8 mouse cellular contexts compared by ENCODE assay signal in genomic region chr16:45409064-45409446, GRCm38 (mm10). TPM values are rescaled to one million over a fixed set of nuclear protein-coding genes. Genes with fewer than 3 reads are reported as not detected.
DNase-seq lines count a peak whose midpoint lies in the region; ATAC-seq and TF ChIP-seq lines count a peak whose summit lies in the region.
"Not testable (repeated sequence)": the region's sequence is repeated elsewhere in the genome, so short reads cannot be mapped to it uniquely, and the experiment has no call there.

No protein-coding gene starts in this region.

- H3K4me3 ChIP-seq in brown adipose tissue, adult 24 weeks (ENCODE audit: insufficient read depth, low read depth, low read length), result peak overlapping the region; percentile 87
- peak overlapping the region; percentile 58 for H3K4me3 ChIP-seq in forebrain, embryonic 12.5 days (replicated peaks)
- H3K4me3 ChIP-seq in heart, embryonic 14.5 days (ENCODE audit: control insufficient read depth in 1 of 2, insufficient read depth in 1 of 2, low read depth in 1 of 2, low read length in 2 of 2), result peak overlapping the region; percentile 46 to 93
- H3K4me3 ChIP-seq in limb, embryonic 10.5 days, result peak overlapping the region; percentile 60
- peak overlapping the region; percentile 31; the same call in 1 of the 2 replicates for H3K4me3 ChIP-seq in liver, embryonic 16.5 days (ENCODE audit: low read depth, low read length)
- peak overlapping the region; percentile 79 for H3K4me3 ChIP-seq in midbrain, embryonic 13.5 days (replicated peaks)
- peak overlapping the region; percentile 76 for H3K4me3 ChIP-seq in small intestine, adult 2 months (ENCODE audit: low read depth, low read length)

- not testable (repeated sequence) for H3K4me1 ChIP-seq in brown adipose tissue, adult 24 weeks (ENCODE audit: control insufficient read depth, insufficient read depth, insufficient read length, low read length); forebrain, embryonic 12.5 days; heart, embryonic 14.5 days (ENCODE audit: control insufficient read depth in 2 of 2, insufficient read depth in 2 of 2, low read length in 2 of 2); limb, embryonic 10.5 days; liver, embryonic 16.5 days (ENCODE audit: control insufficient read depth, low read depth, low read length); small intestine, adult 2 months (ENCODE audit: control insufficient read depth, insufficient read depth, insufficient read length, low read length)
- peaks cover 13% of the 10 kb centered on the region for H3K4me1 ChIP-seq in midbrain, embryonic 13.5 days (replicated peaks)

- 39% methylated on average over 7 of the region's 7 CpGs for WGBS in forebrain, embryonic 12.5 days
- WGBS in heart, embryonic 14.5 days, result 31% methylated on average over 7 of the region's 7 CpGs
- 39% methylated on average over 7 of the region's 7 CpGs for WGBS in limb, embryonic 10.5 days
- 25% methylated on average over 7 of the region's 7 CpGs for WGBS in liver, embryonic 16.5 days (ENCODE audit: insufficient replicate concordance)
- WGBS in midbrain, embryonic 13.5 days, result 30% methylated on average over 7 of the region's 7 CpGs
- 67% methylated on average over 7 of the region's 7 CpGs for WGBS in small intestine, adult 2 months

- H3K4me2 ChIP-seq in forebrain, embryonic 12.5 days, result peak overlapping the region; percentile 62
- H3K4me2 ChIP-seq in heart, embryonic 14.5 days (ENCODE audit: low read length), result peak overlapping the region; percentile 76
- peak overlapping the region; percentile 47; the same call in 1 of the 2 replicates for H3K4me2 ChIP-seq in liver, embryonic 16.5 days (ENCODE audit: low read depth, low read length)
- peak overlapping the region; percentile 56 for H3K4me2 ChIP-seq in midbrain, embryonic 13.5 days (replicated peaks)

- not testable (repeated sequence) for TF ChIP-seq CTCF in small intestine, adult 2 months (IDR thresholded peaks at IDR 0.05; ENCODE audit: extremely low read depth, insufficient read length, insufficient replicate concordance, low read depth, low read length)

- ATAC-seq in forebrain, embryonic 12.5 days (ENCODE audit: low FRiP score), result peak; percentile 42
- ATAC-seq in heart, embryonic 14.5 days (ENCODE audit: insufficient number of reproducible peaks, insufficient read depth, low FRiP score, low read depth); liver, embryonic 16.5 days (ENCODE audit: low read depth): not testable (repeated sequence)
- ATAC-seq in inflammation-experienced regulatory T-cells, adult 6 months, result peak; percentile 11
- peak; percentile 64 for ATAC-seq in midbrain, embryonic 13.5 days

- H3K9me3 ChIP-seq in forebrain, embryonic 12.5 days; heart, embryonic 14.5 days (ENCODE audit: control insufficient read depth, low read length); limb, embryonic 10.5 days (replicated peaks); liver, embryonic 16.5 days (replicated peaks; ENCODE audit: control insufficient read depth, low read length); midbrain, embryonic 13.5 days: not testable (repeated sequence)

- peak overlapping the region; percentile 72; the same call in 1 of the 2 replicates for H3K9ac ChIP-seq in forebrain, embryonic 12.5 days
- not testable (repeated sequence) for H3K9ac ChIP-seq in heart, embryonic 14.5 days (ENCODE audit: low read length); liver, embryonic 16.5 days (ENCODE audit: low read depth, low read length)
- H3K9ac ChIP-seq in midbrain, embryonic 13.5 days (replicated peaks), result peak overlapping the region; percentile 90

- not testable (repeated sequence) for TF ChIP-seq POLR2A in small intestine, adult 2 months (IDR thresholded peaks at IDR 0.05; ENCODE audit: low read depth, low read length)

- DNase-seq in limb, embryonic 10.5 days (ENCODE audit: low spot score), result not testable (repeated sequence)

- not testable (repeated sequence) for H3K27me3 ChIP-seq in forebrain, embryonic 12.5 days; heart, embryonic 14.5 days (ENCODE audit: control insufficient read depth, insufficient read depth, low read length); liver, embryonic 16.5 days (ENCODE audit: control insufficient read depth, insufficient read depth, low read depth, low read length); midbrain, embryonic 13.5 days; small intestine, adult 2 months (ENCODE audit: control insufficient read depth, insufficient read depth, low read length)
- H3K27me3 ChIP-seq in limb, embryonic 10.5 days (ENCODE audit: low read depth, poor library complexity, severe bottlenecking), result peaks cover 17% of the 10 kb centered on the region; the same call in 1 of the 2 replicates

- not testable (repeated sequence) for H3K36me3 ChIP-seq in forebrain, embryonic 12.5 days (replicated peaks); heart, embryonic 14.5 days (ENCODE audit: control insufficient read depth, insufficient read depth, low read length); limb, embryonic 10.5 days; liver, embryonic 16.5 days (ENCODE audit: control insufficient read depth, insufficient read depth); midbrain, embryonic 13.5 days; small intestine, adult 2 months (ENCODE audit: control insufficient read depth, insufficient read depth, low read length)

- H3K27ac ChIP-seq in brown adipose tissue, adult 24 weeks (replicated peaks; ENCODE audit: low read depth, low read length), result peak overlapping the region; percentile 89
- not testable (repeated sequence) for H3K27ac ChIP-seq in forebrain, embryonic 12.5 days; heart, embryonic 14.5 days (replicated peaks in 1 of 2; ENCODE audit: control insufficient read depth in 1 of 2, insufficient read depth in 1 of 2, low read depth in 2 of 2, low read length in 2 of 2); limb, embryonic 10.5 days; liver, embryonic 16.5 days (ENCODE audit: low read length); small intestine, adult 2 months (ENCODE audit: insufficient read depth, low read depth, low read length)
- peak overlapping the region; percentile 97 for H3K27ac ChIP-seq in midbrain, embryonic 13.5 days

RNA-seq across cellular contexts. Expression of gene Cd200, which starts 0.2 kb away (rescaled TPM):
- 39.3 and 47.9 TPM in 2 replicates for polyA plus RNA-seq in brown adipose tissue, adult 24 weeks (2012; ENCODE audit: insufficient read depth, insufficient read length, missing spikeins)
- polyA plus RNA-seq in forebrain, embryonic 12.5 days (2016; fragmentation: Nextera tagmentation; extraction: Ambion mirVana), result 58.9 and 62.0 TPM in 2 replicates
- 21.5 and 27.6 TPM in 2 replicates for polyA plus RNA-seq in heart, embryonic 14.5 days (2014; fragmentation: Nextera tagmentation; extraction: Ambion mirVana)
- polyA plus RNA-seq in inflammation-experienced regulatory T-cells, adult 6 months (2017; shearing (Covaris generic)), result 100 to 1,000 TPM in 2 of 3 experiments, 10 to 100 TPM in 1; 84.4 to 386 (median 244) TPM
- polyA plus RNA-seq in limb, embryonic 10.5 days (2016; fragmentation: Nextera tagmentation; extraction: Ambion mirVana), result 2.3 and 3.7 TPM in 2 replicates
- polyA plus RNA-seq in liver, embryonic 16.5 days (2015; fragmentation: Nextera tagmentation; extraction: Ambion mirVana), result 0.67 and 0.72 TPM in 2 replicates
- polyA plus RNA-seq in midbrain, embryonic 13.5 days (2015; fragmentation: Nextera tagmentation; extraction: Ambion mirVana), result 226 and 244 TPM in 2 replicates
- polyA plus RNA-seq in small intestine, adult 2 months (2012; rRNA removed), result 12.0 and 29.2 TPM in 2 replicates

Comparison
In these comparisons a context has a peak if more than half of its experiments do, and no peak if none do; other contexts are left out.
1. H3K4me3 ChIP-seq: peak in every context shown above with its lines; median percentile 87 in brown adipose tissue, adult 24 weeks; 79 in midbrain, embryonic 13.5 days; 76 in small intestine, adult 2 months; 70 in heart, embryonic 14.5 days; 60 in limb, embryonic 10.5 days; 58 in forebrain, embryonic 12.5 days; 31 in liver, embryonic 16.5 days.